Mouse (Mus musculus): Measurements from ENCODE around the gene Dyx1c1. TPM values are rescaled to one million over a fixed set of nuclear protein-coding genes. Genes with fewer than 3 reads are reported as not detected.

The Dyx1c1 gene
- polyA plus RNA-seq, 1 experiment from 2014 or later = 2.3 TPM

DNA sequence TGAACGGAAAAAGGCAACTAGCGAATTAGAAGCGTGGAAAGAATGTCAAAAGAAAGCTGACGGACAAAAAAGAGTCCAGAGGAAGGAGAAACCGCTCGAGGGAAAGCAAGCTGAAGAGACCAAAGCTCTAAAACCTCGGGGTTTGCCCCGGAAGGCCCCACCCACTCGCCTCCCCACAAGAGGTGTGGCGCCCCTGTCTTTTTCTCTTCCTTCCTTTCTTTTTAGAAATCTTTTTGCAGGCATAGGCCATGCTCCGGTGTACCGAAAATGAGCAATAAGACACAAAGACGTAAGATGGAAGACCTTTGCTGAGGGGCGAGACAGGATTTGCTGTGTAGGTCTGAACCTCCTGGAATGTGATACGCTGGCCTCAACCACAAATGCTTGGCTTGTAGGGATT, 3.4 kb downstream of the Dyx1c1 start:
- ATAC-seq = no peak
- no peak overlapping the region for H3K4me3 ChIP-seq (ENCODE audit: low read depth, low read length)
- no peaks in the 10 kb centered on the region for H3K36me3 ChIP-seq (ENCODE audit: control insufficient read depth, insufficient read depth, low read length)
- H3K9ac ChIP-seq (ENCODE audit: low read length) = no peak overlapping the region
- WGBS = 76% methylated on average over 15 of the region's 15 CpGs
- H3K4me2 ChIP-seq (ENCODE audit: low read length) = no peak overlapping the region
- peaks cover 5% of the 10 kb centered on the region; the same call in 1 of the 2 replicates for H3K4me1 ChIP-seq (ENCODE audit: control insufficient read depth, insufficient read depth, low read length)
- DNase-seq (ENCODE audit: low spot score) = no peak
- H3K27ac ChIP-seq (ENCODE audit: low read depth, low read length) = no peak overlapping the region
- no peaks in the 10 kb centered on the region for H3K9me3 ChIP-seq (replicated peaks; ENCODE audit: control insufficient read depth, low read length)
- no peaks in the 10 kb centered on the region for H3K27me3 ChIP-seq (replicated peaks; ENCODE audit: control insufficient read depth, insufficient read depth, low read length)

DNA sequence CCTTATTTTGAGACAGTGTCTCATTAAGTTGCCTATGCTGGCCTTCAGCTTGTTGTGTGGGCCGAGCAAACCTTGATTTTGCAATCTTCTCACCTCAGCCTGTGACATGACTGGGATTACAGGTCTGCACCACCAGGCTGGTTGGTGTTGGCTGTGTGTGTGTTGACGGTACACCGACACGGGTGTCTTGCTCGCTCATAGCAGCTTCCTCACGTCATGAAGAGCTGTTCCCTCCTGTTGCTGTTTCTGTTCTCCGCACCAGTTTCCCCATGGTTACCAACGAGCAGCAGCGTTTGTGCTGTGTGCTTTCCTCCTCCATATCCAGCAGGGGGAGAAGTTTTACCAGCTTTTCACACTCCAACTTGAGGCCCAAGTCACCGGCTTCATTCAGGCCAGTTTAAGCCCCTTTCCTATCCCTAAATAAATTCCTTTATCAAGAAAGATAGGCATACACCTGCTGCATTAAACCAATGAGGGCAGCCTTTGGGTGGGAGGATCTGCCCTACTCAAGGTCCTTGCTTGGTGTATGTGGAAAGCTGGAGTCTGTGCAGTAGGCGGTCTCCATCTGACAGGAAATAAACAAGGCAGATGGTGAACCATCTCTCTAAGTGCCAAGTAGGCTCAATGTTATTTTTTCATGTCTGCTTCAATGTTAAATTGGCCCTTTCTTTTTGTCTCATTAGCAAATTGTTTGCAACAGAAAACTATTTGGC, 9.9 kb downstream of the Dyx1c1 start:
- no peak overlapping the region for H3K4me3 ChIP-seq (ENCODE audit: low read depth, low read length)
- H3K36me3 ChIP-seq (ENCODE audit: control insufficient read depth, insufficient read depth, low read length) = no peaks in the 10 kb centered on the region
- H3K9me3 ChIP-seq (replicated peaks; ENCODE audit: control insufficient read depth, low read length) = no peaks in the 10 kb centered on the region
- no peaks in the 10 kb centered on the region for H3K27me3 ChIP-seq (replicated peaks; ENCODE audit: control insufficient read depth, insufficient read depth, low read length)
- no peaks in the 10 kb centered on the region for H3K4me1 ChIP-seq (ENCODE audit: control insufficient read depth, insufficient read depth, low read length)
- peak overlapping the region; percentile 57 for H3K27ac ChIP-seq (ENCODE audit: low read depth, low read length)
- peak; percentile 90 for DNase-seq (ENCODE audit: low spot score)
- 33% methylated on average over 11 of the region's 11 CpGs for WGBS
- ATAC-seq = peak; percentile 91
- no peak overlapping the region for H3K4me2 ChIP-seq (ENCODE audit: low read length)
- no peak overlapping the region for H3K9ac ChIP-seq (ENCODE audit: low read length)

DNA sequence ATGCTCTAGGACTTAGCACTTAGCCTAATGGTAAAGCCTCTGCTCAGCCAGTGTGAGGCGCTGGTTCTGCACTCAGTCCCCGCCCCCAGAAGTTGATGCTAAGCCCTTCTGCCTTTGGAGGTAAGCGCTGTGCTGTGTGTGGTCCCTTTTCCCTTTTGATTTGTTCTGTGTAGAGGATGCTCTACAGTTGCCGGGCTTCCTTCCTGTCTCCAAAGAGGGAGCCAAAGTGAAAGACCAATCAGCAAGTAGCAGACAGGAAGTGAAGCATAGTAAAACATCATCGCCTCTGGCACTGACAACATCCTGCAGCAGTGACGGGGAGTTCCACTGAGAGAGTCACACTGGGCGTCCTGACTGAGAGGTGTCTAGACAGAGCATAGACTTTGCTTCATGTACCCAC, 11.3 kb downstream of the Dyx1c1 start:
- H3K36me3 ChIP-seq (ENCODE audit: control insufficient read depth, insufficient read depth, low read length) = no peaks in the 10 kb centered on the region
- H3K4me1 ChIP-seq (ENCODE audit: control insufficient read depth, insufficient read depth, low read length) = no peaks in the 10 kb centered on the region
- H3K9ac ChIP-seq (ENCODE audit: low read length) = no peak overlapping the region
- ATAC-seq = no peak
- H3K4me3 ChIP-seq (ENCODE audit: low read depth, low read length) = no peak overlapping the region
- H3K9me3 ChIP-seq (replicated peaks; ENCODE audit: control insufficient read depth, low read length) = no peaks in the 10 kb centered on the region
- H3K4me2 ChIP-seq (ENCODE audit: low read length) = no peak overlapping the region
- no peak for DNase-seq (ENCODE audit: low spot score)
- 74% methylated on average over 7 of the region's 7 CpGs for WGBS
- H3K27ac ChIP-seq (ENCODE audit: low read depth, low read length) = no peak overlapping the region
- no peaks in the 10 kb centered on the region for H3K27me3 ChIP-seq (replicated peaks; ENCODE audit: control insufficient read depth, insufficient read depth, low read length)

DNA sequence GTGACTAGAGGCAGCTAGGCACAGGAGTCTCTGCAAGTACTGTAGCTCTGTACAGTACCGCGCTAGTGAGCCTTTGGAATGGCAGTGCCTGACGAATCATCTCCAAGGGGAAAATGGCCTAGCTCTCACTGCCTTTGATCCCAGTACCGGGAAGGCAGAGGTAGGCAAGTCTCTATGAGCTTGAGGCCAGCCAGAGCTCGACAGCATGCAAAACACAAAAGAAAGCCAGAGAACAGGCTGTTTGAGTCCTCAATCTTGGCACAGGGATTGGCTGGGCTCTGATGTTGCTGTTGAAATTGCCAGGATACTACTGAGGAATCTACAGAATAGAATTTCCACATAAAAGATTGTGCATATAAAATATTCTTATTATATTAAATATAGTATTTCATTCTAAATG, 13.8 kb downstream of the Dyx1c1 start:
- 84% methylated on average over 5 of the region's 5 CpGs for WGBS
- no peak overlapping the region for H3K27ac ChIP-seq (ENCODE audit: low read depth, low read length)

DNA sequence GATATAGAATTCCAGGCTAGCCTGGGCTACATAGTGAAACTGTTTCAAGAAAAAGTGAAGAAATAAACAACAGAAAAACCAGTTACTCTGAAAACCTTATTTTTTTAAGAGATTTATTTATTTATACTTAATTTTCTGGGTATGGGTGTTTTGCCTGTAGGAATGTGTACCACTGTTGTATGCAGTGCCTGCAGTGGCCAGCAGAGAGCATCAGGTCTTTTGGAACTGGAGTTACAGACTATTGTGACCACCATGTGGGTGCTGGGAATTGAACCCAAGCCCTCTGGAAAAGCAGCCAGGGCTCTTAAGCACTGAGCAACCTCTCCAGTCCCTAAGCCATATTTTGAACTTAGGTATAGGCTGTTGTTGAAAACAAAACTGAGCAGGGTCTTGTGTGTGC, 14.4 kb downstream of the Dyx1c1 start:
- no peak overlapping the region for H3K9ac ChIP-seq (ENCODE audit: low read length)
- no peak for ATAC-seq
- H3K4me1 ChIP-seq (ENCODE audit: control insufficient read depth, insufficient read depth, low read length) = no peaks in the 10 kb centered on the region
- no peak for DNase-seq (ENCODE audit: low spot score)
- H3K27ac ChIP-seq (ENCODE audit: low read depth, low read length) = no peak overlapping the region
- H3K9me3 ChIP-seq (replicated peaks; ENCODE audit: control insufficient read depth, low read length) = no peaks in the 10 kb centered on the region
- H3K4me3 ChIP-seq (ENCODE audit: low read depth, low read length) = no peak overlapping the region
- H3K4me2 ChIP-seq (ENCODE audit: low read length) = no peak overlapping the region
- H3K27me3 ChIP-seq (replicated peaks; ENCODE audit: control insufficient read depth, insufficient read depth, low read length) = no peaks in the 10 kb centered on the region
- no peaks in the 10 kb centered on the region for H3K36me3 ChIP-seq (ENCODE audit: control insufficient read depth, insufficient read depth, low read length)

More for the DNA sequence above, 13.8 kb downstream of the Dyx1c1 start:
- H3K9ac ChIP-seq (ENCODE audit: low read length) = no peak overlapping the region
- no peak for ATAC-seq
- no peak overlapping the region for H3K4me2 ChIP-seq (ENCODE audit: low read length)
- H3K4me1 ChIP-seq (ENCODE audit: control insufficient read depth, insufficient read depth, low read length) = no peaks in the 10 kb centered on the region
- no peak for DNase-seq (ENCODE audit: low spot score)
- H3K4me3 ChIP-seq (ENCODE audit: low read depth, low read length) = no peak overlapping the region
- no peaks in the 10 kb centered on the region for H3K36me3 ChIP-seq (ENCODE audit: control insufficient read depth, insufficient read depth, low read length)
- no peaks in the 10 kb centered on the region for H3K27me3 ChIP-seq (replicated peaks; ENCODE audit: control insufficient read depth, insufficient read depth, low read length)
- H3K9me3 ChIP-seq (replicated peaks; ENCODE audit: control insufficient read depth, low read length) = no peaks in the 10 kb centered on the region

DNA sequence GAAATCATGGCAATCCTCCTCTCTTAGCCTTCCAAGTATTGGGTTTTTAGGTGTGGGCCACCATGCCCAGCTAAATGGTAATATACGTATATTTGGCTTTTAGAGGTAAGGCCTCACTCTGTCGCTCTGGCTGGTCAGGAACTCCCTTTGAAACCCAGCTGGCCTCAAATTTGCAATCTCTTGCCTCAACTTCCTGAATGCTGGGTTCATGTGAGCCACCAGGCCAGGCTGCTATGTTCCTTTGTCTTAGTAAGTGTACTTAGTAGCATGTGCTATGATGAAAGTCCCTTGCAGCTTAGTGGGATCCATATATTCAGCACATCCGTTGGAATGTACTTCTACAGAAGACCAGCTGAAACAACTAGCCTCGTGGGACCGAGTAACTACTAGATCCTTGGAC, 16.1 kb downstream of the Dyx1c1 start:
- Histone ChIP-seq H3K9me3 (replicated peaks; ENCODE audit: control insufficient read depth, low read length) (no peaks in the 10 kb centered on the region), H3K4me2 (ENCODE audit: low read length) (no peak overlapping the region), H3K27ac (ENCODE audit: low read depth, low read length) (no peak overlapping the region), H3K27me3 (replicated peaks; ENCODE audit: control insufficient read depth, insufficient read depth, low read length) (no peaks in the 10 kb centered on the region), H3K36me3 (ENCODE audit: control insufficient read depth, insufficient read depth, low read length) (no peaks in the 10 kb centered on the region), H3K4me1 (ENCODE audit: control insufficient read depth, insufficient read depth, low read length) (no peaks in the 10 kb centered on the region), H3K4me3 (ENCODE audit: low read depth, low read length) (no peak overlapping the region), H3K9ac (ENCODE audit: low read length) (no peak overlapping the region)
- no peak for ATAC-seq
- 86% methylated on average over 5 of the region's 5 CpGs for WGBS
- DNase-seq (ENCODE audit: low spot score) = no peak

DNA sequence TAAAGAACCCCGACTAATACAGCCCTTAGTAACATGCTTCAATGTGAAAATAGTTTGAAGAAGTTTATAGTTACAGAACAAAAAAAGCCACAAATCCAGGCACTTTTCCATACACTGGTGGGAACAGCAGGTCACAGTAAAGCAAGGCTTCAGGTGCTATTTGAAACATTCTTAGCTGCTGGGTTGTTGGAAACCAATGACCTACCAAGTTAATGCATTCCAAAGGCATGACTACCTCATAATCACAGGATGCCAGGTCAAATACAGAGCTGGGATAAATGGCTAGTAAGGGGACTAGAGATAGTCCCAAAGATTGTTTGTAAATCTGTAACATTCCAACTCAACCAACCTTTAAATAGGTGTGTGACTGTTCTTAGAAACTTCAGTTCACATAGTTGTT, 16.7 kb downstream of the Dyx1c1 start:
- H3K36me3 ChIP-seq (ENCODE audit: control insufficient read depth, insufficient read depth, low read length) = no peaks in the 10 kb centered on the region
- H3K9ac ChIP-seq (ENCODE audit: low read length) = no peak overlapping the region
- WGBS = 93% methylated on average over 1 of the region's 1 CpGs
- H3K4me1 ChIP-seq (ENCODE audit: control insufficient read depth, insufficient read depth, low read length) = no peaks in the 10 kb centered on the region
- ATAC-seq (no peak), DNase-seq (ENCODE audit: low spot score) (no peak)
- H3K9me3 ChIP-seq (replicated peaks; ENCODE audit: control insufficient read depth, low read length) = no peaks in the 10 kb centered on the region
- no peak overlapping the region for H3K27ac ChIP-seq (ENCODE audit: low read depth, low read length)
- H3K4me2 ChIP-seq (ENCODE audit: low read length) = no peak overlapping the region
- no peaks in the 10 kb centered on the region for H3K27me3 ChIP-seq (replicated peaks; ENCODE audit: control insufficient read depth, insufficient read depth, low read length)
- no peak overlapping the region for H3K4me3 ChIP-seq (ENCODE audit: low read depth, low read length)

DNA sequence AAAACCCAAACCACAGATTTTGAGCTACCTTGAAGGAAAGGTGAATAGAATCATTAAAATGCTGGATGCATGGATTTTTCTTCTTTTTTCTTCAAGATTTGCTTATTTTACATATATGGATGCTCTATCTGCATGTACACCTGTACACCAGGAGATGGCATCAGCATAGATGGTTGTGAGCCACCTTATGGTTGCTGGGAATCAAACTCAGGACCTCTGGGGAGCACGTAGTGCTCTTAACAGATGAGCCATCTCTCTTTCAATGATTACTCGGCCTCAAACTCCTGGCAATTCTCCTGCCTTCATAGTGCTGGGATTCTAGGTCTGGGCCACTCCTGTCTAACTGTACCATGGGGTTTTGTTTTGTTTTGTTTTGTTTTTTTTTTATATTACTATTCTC, 24.5 kb downstream of the Dyx1c1 start:
- no peaks in the 10 kb centered on the region for H3K9me3 ChIP-seq (replicated peaks; ENCODE audit: control insufficient read depth, low read length)
- 65% methylated on average over 2 of the region's 2 CpGs for WGBS
- H3K27ac ChIP-seq (ENCODE audit: low read depth, low read length) = no peak overlapping the region
- no peak for DNase-seq (ENCODE audit: low spot score)
- H3K4me3 ChIP-seq (ENCODE audit: low read depth, low read length) = no peak overlapping the region
- H3K27me3 ChIP-seq (replicated peaks; ENCODE audit: control insufficient read depth, insufficient read depth, low read length) = no peaks in the 10 kb centered on the region
- no peak for ATAC-seq
- no peaks in the 10 kb centered on the region for H3K36me3 ChIP-seq (ENCODE audit: control insufficient read depth, insufficient read depth, low read length)
- peaks cover 9% of the 10 kb centered on the region for H3K4me1 ChIP-seq (ENCODE audit: control insufficient read depth, insufficient read depth, low read length)
- no peak overlapping the region for H3K9ac ChIP-seq (ENCODE audit: low read length)
- H3K4me2 ChIP-seq (ENCODE audit: low read length) = no peak overlapping the region

DNA sequence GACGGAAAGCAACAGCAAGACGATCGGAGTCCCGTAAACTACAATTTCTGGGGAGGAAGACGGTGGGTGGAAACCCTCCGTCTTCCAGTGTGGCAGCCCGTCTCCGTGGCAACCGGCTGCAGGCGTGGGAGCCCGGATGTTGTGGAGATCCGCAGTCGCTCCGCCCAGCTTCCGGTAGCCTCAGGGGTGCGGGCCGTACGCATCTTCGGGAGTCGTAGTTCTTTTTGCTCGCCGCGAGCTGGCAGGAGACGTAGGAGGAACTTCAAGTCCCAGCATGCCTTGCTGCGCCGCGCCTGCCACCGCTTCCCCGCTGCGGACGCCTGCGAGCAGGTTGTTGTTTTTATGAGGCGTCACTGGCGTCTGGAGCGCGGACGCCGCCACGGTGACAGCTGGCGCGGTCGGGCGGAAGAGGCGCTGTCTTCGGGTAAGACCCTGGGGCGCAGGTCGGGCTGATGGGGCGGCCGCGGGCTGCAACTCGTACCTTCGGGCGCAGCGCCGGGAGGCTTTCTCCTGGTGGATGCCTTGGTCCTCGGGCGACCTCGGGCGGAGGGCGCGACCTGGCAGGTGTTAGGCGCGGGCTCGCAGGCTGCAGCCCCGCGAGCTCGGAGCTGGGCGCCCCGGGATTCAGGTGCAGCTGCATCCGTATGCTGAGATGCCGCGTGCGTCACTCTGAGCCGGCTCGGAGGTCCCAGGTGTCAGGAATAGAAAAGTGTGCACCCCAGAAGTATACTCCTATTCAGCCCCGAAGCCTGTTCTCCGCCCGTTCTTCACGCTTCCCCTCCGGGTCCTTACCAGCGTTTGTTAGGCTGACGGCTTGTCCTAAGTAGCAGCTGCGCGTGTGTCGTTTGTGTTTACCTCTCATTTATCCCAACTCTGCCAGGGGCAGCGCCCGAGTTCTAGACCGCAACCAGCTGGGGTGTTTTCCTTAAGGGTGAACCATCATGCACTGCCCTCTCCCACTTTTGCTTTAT, 26.9 kb downstream of the Dyx1c1 start, which contains the start of the genes Ccpg1os and Ccpg1:
Ccpg1os (minus strand) TSS at position 133 of the 971 bp plus-strand sequence.
Ccpg1 (plus strand) TSS at position 180 of the 971 bp plus-strand sequence.
- peak within 1 kb of the TSS; percentile 81 for H3K4me3 ChIP-seq (ENCODE audit: low read depth, low read length)
- H3K36me3 ChIP-seq (ENCODE audit: control insufficient read depth, insufficient read depth, low read length) = no peaks in the 10 kb centered on the region
- ATAC-seq = peak; percentile 100
- no peaks in the 10 kb centered on the region for H3K27me3 ChIP-seq (replicated peaks; ENCODE audit: control insufficient read depth, insufficient read depth, low read length)
- under 1% methylated on average over 87 of the region's 88 CpGs for WGBS
- peak; percentile 99 for DNase-seq (ENCODE audit: low spot score)
- H3K27ac ChIP-seq (ENCODE audit: low read depth, low read length) = peak within 1 kb of the TSS; percentile 88
- no peaks in the 10 kb centered on the region for H3K9me3 ChIP-seq (replicated peaks; ENCODE audit: control insufficient read depth, low read length)
- H3K4me2 ChIP-seq (ENCODE audit: low read length) = peak within 1 kb of the TSS; percentile 88
- peak within 1 kb of the TSS; percentile 86 for H3K9ac ChIP-seq (ENCODE audit: low read length)
- peaks cover 9% of the 10 kb centered on the region for H3K4me1 ChIP-seq (ENCODE audit: control insufficient read depth, insufficient read depth, low read length)
